Mouse (Mus musculus): ENCODE data around the gene Gabrr1.

The Gabrr1 gene

GRCm38 (mm10) chr4:33208881-33209841 lies 76.8 kb downstream of the Gabrr1 start, which contains the start of gene Srsf12:
Gene Srsf12 (plus strand): TSS chr4:33208991.
- no peak for DNase-seq
